Mouse (Mus musculus) MEL (cell line): ENCODE data around the gene Nptxr. TPM values are rescaled to one million over a fixed set of nuclear protein-coding genes. Genes with fewer than 3 reads are reported as not detected.

ENCODE experiments used
- DNase-seq: peaks from one replicate; pipeline ENCODE4 v3.0.0; 2011; ENCODE audit warnings: low read depth, low spot score
- H3K27ac ChIP-seq: 2 replicates; pipeline ENCODE4 v1.5.1; 2012; ENCODE audit warnings: low read depth, mild to moderate bottlenecking, control low read depth, low read length, moderate library complexity; ENCODE audit not compliant: control insufficient read depth
- H3K27me3 ChIP-seq, 2 experiments: fragments of 150-350 bp in 1 of 2; sonication (generic) in 1 of 2; 2 replicates each; pipeline ENCODE4 v1.6.1; 2012; ENCODE audit warnings: low read length in 2 of 2, mild to moderate bottlenecking in 2 of 2, improper control_type of control experiment in 1 of 2, moderate library complexity in 1 of 2; ENCODE audit not compliant: insufficient read depth in 2 of 2, control insufficient read depth in 1 of 2
- H3K36me3 ChIP-seq, 2 experiments: 2 replicates each; pipeline ENCODE4 v1.6.1; 2012 to 2014; ENCODE audit warnings: low read length in 2 of 2, improper control_type of control experiment in 1 of 2, inconsistent platforms in 1 of 2, mild to moderate bottlenecking in 1 of 2; ENCODE audit not compliant: insufficient read depth in 2 of 2, control insufficient read depth in 1 of 2
- H3K4me1 ChIP-seq, 2 experiments: fragments of 150-350 bp in 1 of 2; sonication (generic) in 1 of 2; 2 replicates each; pipeline ENCODE4 v1.6.1; 2012; ENCODE audit warnings: low read length in 2 of 2, improper control_type of control experiment in 1 of 2, mild to moderate bottlenecking in 1 of 2; ENCODE audit not compliant: insufficient read depth in 2 of 2, control insufficient read depth in 1 of 2
- H3K4me3 ChIP-seq, 2 experiments: fragments of 150-350 bp in 1 of 2; sonication (generic) in 1 of 2; 2 replicates each; pipeline ENCODE4 v1.5.1; 2012; ENCODE audit warnings: low read depth in 2 of 2, low read length in 2 of 2, mild to moderate bottlenecking in 2 of 2, moderate library complexity in 2 of 2, control low read depth in 1 of 2, improper control_type of control experiment in 1 of 2; ENCODE audit not compliant: control insufficient read depth in 1 of 2, insufficient read depth in 1 of 2
- H3K79me2 ChIP-seq: 2 replicates; pipeline ENCODE4 v1.6.1; 2012; ENCODE audit warnings: mild to moderate bottlenecking, low read length, moderate library complexity; ENCODE audit not compliant: control insufficient read depth, poor library complexity, insufficient read depth
- H3K9ac ChIP-seq: 2 replicates; pipeline ENCODE4 v1.6.1; 2012; ENCODE audit warnings: low read depth, mild to moderate bottlenecking, control low read depth, low read length, moderate library complexity; ENCODE audit not compliant: control insufficient read depth, poor library complexity, severe bottlenecking
- H3K9me3 ChIP-seq: fragments of 150-350 bp; sonication (generic); replicated peaks from 2 replicates; pipeline ENCODE4 v1.6.1; 2012; ENCODE audit warnings: mild to moderate bottlenecking, low read length, improper control_type of control experiment, moderate library complexity; ENCODE audit not compliant: insufficient read depth
- CHD2 ChIP-seq: IDR thresholded peaks from 2 replicates; pipeline ENCODE4 v1.6.1; 2011; ENCODE audit warnings: low read length, improper control_type of control experiment
- CTCF ChIP-seq, 3 experiments: IDR thresholded peaks in 2 of 3; conservative IDR thresholded peaks in 1 of 3; 2 replicates each; pipeline ENCODE4 v1.5.1; 2011 to 2012; ENCODE audit warnings: low read length in 3 of 3, low read depth in 2 of 3, mild to moderate bottlenecking in 2 of 3, improper control_type of control experiment in 1 of 3, inconsistent platforms in 1 of 3, mixed read lengths in 1 of 3, moderate library complexity in 1 of 3; ENCODE audit not compliant: control insufficient read depth in 1 of 3, insufficient read depth in 1 of 3, poor library complexity in 1 of 3, severe bottlenecking in 1 of 3
- GABPA ChIP-seq: IDR thresholded peaks from 2 replicates; pipeline ENCODE4 v1.6.1; 2012; ENCODE audit warnings: low read depth, mild to moderate bottlenecking, inconsistent platforms, low read length, improper control_type of control experiment, moderate library complexity
- HCFC1 ChIP-seq: IDR thresholded peaks from 2 replicates; pipeline ENCODE4 v1.6.1; 2012; ENCODE audit warnings: low read depth, mild to moderate bottlenecking, inconsistent platforms, low read length, improper control_type of control experiment, moderate library complexity
- KAT2A ChIP-seq: conservative IDR thresholded peaks from 2 replicates; pipeline ENCODE4 v1.6.1; 2012; ENCODE audit warnings: low read depth, low read length, improper control_type of control experiment, inconsistent platforms
- MAFK ChIP-seq: IDR thresholded peaks from 2 replicates; pipeline ENCODE4 v1.6.1; 2011; ENCODE audit warnings: low read depth, mild to moderate bottlenecking, low read length, improper control_type of control experiment, borderline replicate concordance
- MAX ChIP-seq: IDR thresholded peaks from 2 replicates; pipeline ENCODE4 v1.6.1; 2011; ENCODE audit warnings: low read length, improper control_type of control experiment
- MAZ ChIP-seq: IDR thresholded peaks from 2 replicates; pipeline ENCODE4 v1.6.1; 2012; ENCODE audit warnings: low read depth, mild to moderate bottlenecking, inconsistent platforms, low read length, improper control_type of control experiment
- MEF2A ChIP-seq: IDR thresholded peaks from 2 replicates; pipeline ENCODE4 v1.6.1; 2014; ENCODE audit warnings: low read depth, mild to moderate bottlenecking, inconsistent platforms, low read length, improper control_type of control experiment; ENCODE audit not compliant: poor library complexity, insufficient replicate concordance, severe bottlenecking; ENCODE audit errors: extremely low read depth
- MXI1 ChIP-seq: IDR thresholded peaks from 2 replicates; pipeline ENCODE4 v1.6.1; 2011; ENCODE audit warnings: mild to moderate bottlenecking, low read depth, low read length, improper control_type of control experiment
- MYB ChIP-seq: IDR thresholded peaks from 2 replicates; pipeline ENCODE4 v1.6.1; 2011; ENCODE audit warnings: mild to moderate bottlenecking, low read depth, low read length, improper control_type of control experiment
- MYC ChIP-seq: IDR thresholded peaks from 2 replicates; pipeline ENCODE4 v1.6.1; 2011; ENCODE audit warnings: low read depth, mild to moderate bottlenecking, low read length, improper control_type of control experiment, moderate library complexity
- NRF1 ChIP-seq: IDR thresholded peaks from 2 replicates; pipeline ENCODE4 v1.6.1; 2014; ENCODE audit warnings: low read depth, mild to moderate bottlenecking, inconsistent platforms, low read length, improper control_type of control experiment, moderate library complexity; ENCODE audit not compliant: poor library complexity, insufficient read depth, severe bottlenecking
- POLR2AphosphoS5 ChIP-seq: IDR thresholded peaks from 2 replicates; pipeline ENCODE4 v1.6.1; 2012; ENCODE audit warnings: low read depth, borderline replicate concordance, mild to moderate bottlenecking, inconsistent platforms, low read length, moderate library complexity, mixed read lengths
- RAD21 ChIP-seq: IDR thresholded peaks from 2 replicates; pipeline ENCODE4 v1.6.1; 2011; ENCODE audit warnings: mild to moderate bottlenecking, low read depth, low read length, improper control_type of control experiment
- RCOR1 ChIP-seq: IDR thresholded peaks from 2 replicates; pipeline ENCODE4 v1.6.1; 2012; ENCODE audit warnings: low read depth, mild to moderate bottlenecking, inconsistent platforms, low read length, improper control_type of control experiment
- SIN3A ChIP-seq: IDR thresholded peaks from 2 replicates; pipeline ENCODE4 v1.6.1; 2012; ENCODE audit warnings: low read length, improper control_type of control experiment, inconsistent platforms
- TAL1 ChIP-seq: IDR thresholded peaks from 2 replicates; pipeline ENCODE4 v1.6.1; 2012; ENCODE audit warnings: mild to moderate bottlenecking, inconsistent platforms, low read length, moderate library complexity, mixed read lengths
- TBP ChIP-seq: IDR thresholded peaks from 2 replicates; pipeline ENCODE4 v1.8.0; 2011; ENCODE audit warnings: low read depth, low read length, improper control_type of control experiment
- TCF12 ChIP-seq: IDR thresholded peaks from 2 replicates; pipeline ENCODE4 v1.6.1; 2014; ENCODE audit warnings: low read depth, mild to moderate bottlenecking, inconsistent platforms, low read length, improper control_type of control experiment, moderate library complexity
- ZMIZ1 ChIP-seq: IDR thresholded peaks from 2 replicates; pipeline ENCODE4 v1.6.1; 2012; ENCODE audit warnings: low read depth, mild to moderate bottlenecking, inconsistent platforms, low read length, improper control_type of control experiment, moderate library complexity
- ZNF384 ChIP-seq: IDR thresholded peaks from 2 replicates; pipeline ENCODE4 v1.6.1; 2012; ENCODE audit warnings: low read depth, mild to moderate bottlenecking, inconsistent platforms, low read length, improper control_type of control experiment
- polyA plus RNA-seq, 2 experiments: library from polyadenylated mRNA; stranded (reverse) in 1 of 2; unstranded in 1 of 2; fragments of >175 nt in 1 of 2; fragments of >200 nt in 1 of 2; gene quantifications; 2 replicates each; pipeline versions ENCODE4 v1.2.1 to v1.2.4; 2012; ENCODE audit warnings: low replicate concordance in 2 of 2, low read depth in 1 of 2; ENCODE audit not compliant: insufficient read length in 2 of 2, insufficient read depth in 1 of 2, missing spikeins in 1 of 2
- total RNA-seq: library from RNA; depleted of rRNA; stranded (reverse); fragments of 300-350 nt; gene quantifications from 2 replicates; pipeline ENCODE4 v1.2.3, GENCODE M21; 2012

The Nptxr gene
- total and polyA plus RNA-seq, 3 experiments, result 0.04 to 0.33 TPM; not detected in 1

GRCm38 (mm10) chr15:79745883-79746282 is 58.7 kb downstream of the Nptxr start:
- H3K36me3 ChIP-seq, result peaks cover 0 to 9% of the 10 kb centered on the region in 2 experiments; a peak in 2 of 4 replicates
- DNase-seq, result no peak
- H3K9me3 ChIP-seq, result no peaks in the 10 kb centered on the region
- H3K4me3 ChIP-seq, result no peak overlapping the region
- H3K27ac ChIP-seq, result no peak overlapping the region
- no peak overlapping the region for H3K9ac ChIP-seq
- H3K4me1 ChIP-seq, result peaks cover 0 to 11% of the 10 kb centered on the region in 2 experiments; a peak in 2 of 4 replicates
- H3K79me2 ChIP-seq, result no peaks in the 10 kb centered on the region; the same call in 1 of the 2 replicates
- no peaks in the 10 kb centered on the region for H3K27me3 ChIP-seq
- no peak for TF ChIP-seq TAL1
- TF ChIP-seq ZMIZ1, result no peak
- TF ChIP-seq MAX, result no peak
- no peak for TF ChIP-seq TBP
- no peak for TF ChIP-seq HCFC1
- no peak for TF ChIP-seq MYC

GRCm38 (mm10) chr15:79745312-79745711 is 59.3 kb downstream of the Nptxr start:
- H3K27me3 ChIP-seq, result no peaks in the 10 kb centered on the region
- H3K27ac ChIP-seq, result no peak overlapping the region
- peaks cover 0 to 16% of the 10 kb centered on the region in 2 experiments; a peak in 2 of 4 replicates for H3K4me1 ChIP-seq
- TF ChIP-seq MEF2A (no peak), MYB (no peak), POLR2AphosphoS5 (no peak), CTCF (IDR thresholded peaks at IDR 0.05 in 2 of 3, conservative IDR thresholded peaks at IDR 0.05 in 1 of 3; ENCODE audit: control insufficient read depth in 1 of 3, insufficient read depth in 1 of 3, low read depth in 2 of 3, low read length in 3 of 3, poor library complexity in 1 of 3, severe bottlenecking in 1 of 3) (no peak), TAL1 (no peak), ZNF384 (no peak), TBP (no peak), GABPA (no peak), TCF12 (no peak), NRF1 (no peak)
- H3K9me3 ChIP-seq, result no peaks in the 10 kb centered on the region
- no peak overlapping the region for H3K4me3 ChIP-seq
- peaks cover 0 to 11% of the 10 kb centered on the region in 2 experiments; a peak in 2 of 4 replicates for H3K36me3 ChIP-seq
- no peaks in the 10 kb centered on the region; the same call in 1 of the 2 replicates for H3K79me2 ChIP-seq
- no peak for DNase-seq
- H3K9ac ChIP-seq, result no peak overlapping the region

GRCm38 (mm10) chr15:79744742-79745141 is 59.8 kb downstream of the Nptxr start:
- Histone ChIP-seq H3K4me3 (no peak overlapping the region), H3K79me2 (no peaks in the 10 kb centered on the region; the same call in 1 of the 2 replicates), H3K27me3 (no peaks in the 10 kb centered on the region), H3K9me3 (no peaks in the 10 kb centered on the region), H3K27ac (no peak overlapping the region), H3K4me1 (peaks cover 0 to 16% of the 10 kb centered on the region in 2 experiments; a peak in 2 of 4 replicates), H3K36me3 (peaks cover 0 to 11% of the 10 kb centered on the region in 2 experiments; a peak in 2 of 4 replicates), H3K9ac (no peak overlapping the region)
- no peak for DNase-seq
- TF ChIP-seq MYC (no peak), CHD2 (no peak), TAL1 (no peak), SIN3A (no peak), MXI1 (no peak), MAFK (no peak), RCOR1 (no peak), RAD21 (no peak), KAT2A (no peak), MAZ (no peak)
